In genomic region chr3:96663432-96664239, GRCm38 (mm10) we compare ENCODE assay signal across 8 mouse cellular contexts. TPM values are rescaled to one million over a fixed set of nuclear protein-coding genes. Genes with fewer than 3 reads are reported as not detected.
DNase-seq lines count a peak whose midpoint lies in the region; ATAC-seq lines count a peak whose summit lies in the region.

No protein-coding gene starts in this region.

- peak overlapping the region; percentile 62; the same call in 1 of the 2 replicates for H3K9ac ChIP-seq in hindbrain, embryonic 13.5 days

- H3K27me3 ChIP-seq in hindbrain, embryonic 13.5 days = no peaks in the 10 kb centered on the region

- peak overlapping the region; percentile 33 for H3K4me3 ChIP-seq in hindbrain, embryonic 13.5 days

- peak; percentile 86 for ATAC-seq in hindbrain, embryonic 13.5 days (ENCODE audit: low FRiP score)

- WGBS in hindbrain, embryonic 13.5 days = 6% methylated on average over 18 of the region's 18 CpGs

- no peaks in the 10 kb centered on the region for H3K9me3 ChIP-seq in hindbrain, embryonic 13.5 days

- DNase-seq in NIH3T3 (ENCODE audit: low read depth) = peak; percentile 95
- DNase-seq in cerebellum, postnatal 10 days = peak; percentile 95 to 97
- DNase-seq in frontal cortex, postnatal 14 days (ENCODE audit: low spot score in 2 of 2) = peak; percentile 68 to 90
- DNase-seq in layer of hippocampus, postnatal 25 days (ENCODE audit: extremely low spot score in 1 of 2, low spot score in 1 of 2) = peak; percentile 84 to 95
- peak; percentile 87 for DNase-seq in lung, postnatal 14 days
- peak; percentile 90 for DNase-seq in retina, postnatal 1 day
- DNase-seq in thymus, postnatal 4 days = peak; percentile 83

- H3K4me2 ChIP-seq in hindbrain, embryonic 13.5 days = peak overlapping the region; percentile 56

- no peaks in the 10 kb centered on the region for H3K36me3 ChIP-seq in hindbrain, embryonic 13.5 days

- H3K4me1 ChIP-seq in hindbrain, embryonic 13.5 days (replicated peaks) = peaks cover 14% of the 10 kb centered on the region

- H3K27ac ChIP-seq in hindbrain, embryonic 13.5 days = peak overlapping the region; percentile 23

RNA-seq across cellular contexts. Expression of gene Ankrd35, which starts 6.3 kb away (rescaled TPM):
- 0.84 and 0.89 TPM in 2 replicates for polyA plus RNA-seq in hindbrain, embryonic 13.5 days (2015; fragmentation: Nextera tagmentation; extraction: Ambion mirVana)
- 1 to 10 TPM; 5.3 to 6.2 TPM for total RNA-seq in layer of hippocampus, postnatal 25 days (2021)

RNA-seq across cellular contexts. Expression of gene Itga10, which starts 18.3 kb away (rescaled TPM):
- polyA plus RNA-seq in hindbrain, embryonic 13.5 days (2015; fragmentation: Nextera tagmentation; extraction: Ambion mirVana) = 0.82 and 0.91 TPM in 2 replicates
- 1 to 10 TPM; 1.1 to 1.7 TPM for total RNA-seq in layer of hippocampus, postnatal 25 days (2021)

RNA-seq across cellular contexts. Expression of gene Gm42957, which starts 28.4 kb away (rescaled TPM):
- polyA plus RNA-seq in hindbrain, embryonic 13.5 days (2015; fragmentation: Nextera tagmentation; extraction: Ambion mirVana) = 0.05 and 0.12 TPM in 2 replicates
- under 1 TPM; 0.31 to 0.37 TPM for total RNA-seq in layer of hippocampus, postnatal 25 days (2021)

RNA-seq across cellular contexts. Expression of gene Pex11b, which starts 28.5 kb away (rescaled TPM):
- polyA plus RNA-seq in hindbrain, embryonic 13.5 days (2015; fragmentation: Nextera tagmentation; extraction: Ambion mirVana) = 49.0 and 50.2 TPM in 2 replicates
- 10 to 100 TPM; 55.3 to 57.3 TPM for total RNA-seq in layer of hippocampus, postnatal 25 days (2021)

RNA-seq across cellular contexts. Expression of gene Pias3, which starts 32.5 kb away (rescaled TPM):
- polyA plus RNA-seq in hindbrain, embryonic 13.5 days (2015; fragmentation: Nextera tagmentation; extraction: Ambion mirVana) = 33.7 and 33.8 TPM in 2 replicates
- 10 to 100 TPM; 24.6 to 27.0 TPM for total RNA-seq in layer of hippocampus, postnatal 25 days (2021)

Comparison
In these comparisons a context has a peak if more than half of its experiments do, and no peak if none do; other contexts are left out.
1. Peak in every context shown above with its lines: DNase-seq, ATAC-seq, H3K4me3 ChIP-seq and H3K27ac ChIP-seq.